Mouse (Mus musculus) mature B cell (primary cell): ENCODE measurements around the gene Pklr.

ENCODE experiments used
- in situ Hi-C: fragments of 300-500 bp; cut with MboI; formaldehyde crosslinking; loops from 2 replicates; pipeline ENCODE4 v1.14.3; 2019

Gene Pklr

DNA sequence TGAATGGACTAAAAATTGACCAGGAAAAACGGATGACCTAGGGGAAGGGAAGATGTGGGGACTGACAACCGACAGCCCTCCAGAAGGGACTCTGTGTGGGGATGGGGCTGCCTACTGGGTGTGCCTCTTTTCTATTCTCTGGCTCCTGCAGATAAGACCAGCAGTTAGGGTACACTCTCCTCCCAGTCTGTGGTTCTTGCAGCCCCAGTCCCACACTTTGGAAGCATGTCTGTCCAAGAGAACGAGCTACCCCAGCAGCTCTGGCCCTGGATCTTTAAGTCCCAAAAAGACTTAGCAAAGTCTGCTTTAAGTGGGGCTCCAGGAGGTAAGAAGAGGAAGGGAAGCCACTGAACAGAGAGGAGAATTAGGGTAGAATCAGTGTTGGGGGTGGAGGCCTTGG lies at the start of gene Pklr:
Gene Pklr (plus strand): TSS at position 185 of the 400 bp plus-strand sequence.
- in situ Hi-C loops = no loop called here

GRCm38 (mm10) chr3:89087338-89088110 lies 48.4 kb upstream of the Pklr start:
- in situ Hi-C loops = no loop called here

DNA sequence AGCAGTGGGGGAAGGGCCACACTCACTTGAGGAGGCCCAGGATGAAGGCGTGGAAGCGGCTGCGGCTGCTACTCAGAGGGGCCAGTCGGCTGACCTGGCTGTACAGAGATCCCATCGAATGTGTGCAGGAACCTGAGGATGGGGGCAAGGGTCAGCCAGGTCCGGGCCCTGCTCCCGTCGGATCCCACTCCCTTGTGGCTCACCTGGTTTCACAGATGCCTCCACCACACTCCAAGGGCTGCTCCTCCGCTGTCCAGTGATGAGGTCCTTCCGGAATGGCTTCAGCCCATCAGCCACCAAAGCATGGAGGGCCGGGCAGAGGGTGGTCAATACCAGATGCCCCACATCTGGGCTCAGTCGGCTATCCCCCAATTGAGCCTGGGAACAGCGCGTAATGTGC lies 47.0 kb upstream of the Pklr start:
- in situ Hi-C loops = no loop called here

GRCm38 (mm10) chr3:89089882-89090591 lies 45.9 kb upstream of the Pklr start:
- in situ Hi-C loops = no loop called here

DNA sequence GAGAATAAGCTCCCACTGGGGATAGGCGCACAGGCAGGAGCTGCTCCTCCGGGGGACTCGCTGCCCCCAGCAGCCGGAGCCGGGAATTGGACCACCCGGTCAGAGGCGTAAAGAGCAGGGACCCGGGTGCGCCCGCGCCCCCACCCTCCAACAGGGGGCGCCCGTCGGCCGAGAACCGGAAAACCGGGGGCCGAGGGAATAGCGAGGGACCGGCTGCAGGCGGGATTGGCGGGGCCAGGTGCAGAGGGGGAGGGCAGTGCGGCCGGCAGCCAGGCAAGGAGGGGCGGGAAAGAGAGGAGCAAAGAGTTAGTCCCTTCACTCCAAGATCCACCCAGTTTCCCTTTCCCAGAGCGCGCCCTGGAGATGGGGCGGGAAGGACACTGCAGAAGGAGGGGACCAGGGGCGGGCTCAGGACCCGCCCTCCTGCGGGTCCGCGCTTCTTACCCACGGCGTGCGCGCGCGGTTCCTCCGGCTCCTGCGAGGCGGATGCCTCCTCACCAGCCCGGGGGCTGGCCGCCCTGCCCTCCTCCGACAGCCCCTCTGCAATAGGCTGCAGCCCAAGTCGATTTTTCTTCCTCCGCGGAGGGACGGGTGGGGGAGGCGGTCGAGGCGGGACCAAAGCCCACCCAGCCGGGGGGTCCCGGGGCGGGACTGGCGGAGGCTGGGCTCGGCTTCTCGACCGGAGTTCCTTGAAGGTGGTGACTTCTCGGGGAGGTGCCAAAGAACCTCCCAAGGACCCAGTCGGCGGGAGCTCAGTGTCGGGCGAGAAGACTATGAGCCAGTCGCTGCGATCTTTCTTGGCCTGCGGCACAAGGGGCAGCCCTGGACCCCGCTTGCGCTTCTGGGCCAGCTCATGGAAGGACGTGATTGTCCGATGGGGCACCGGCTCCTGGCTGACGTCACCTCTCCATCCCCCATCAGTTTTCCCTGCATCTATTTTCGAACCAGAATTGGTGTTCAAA lies 45.0 kb upstream of the Pklr start:
- in situ Hi-C loops = no loop called here

DNA sequence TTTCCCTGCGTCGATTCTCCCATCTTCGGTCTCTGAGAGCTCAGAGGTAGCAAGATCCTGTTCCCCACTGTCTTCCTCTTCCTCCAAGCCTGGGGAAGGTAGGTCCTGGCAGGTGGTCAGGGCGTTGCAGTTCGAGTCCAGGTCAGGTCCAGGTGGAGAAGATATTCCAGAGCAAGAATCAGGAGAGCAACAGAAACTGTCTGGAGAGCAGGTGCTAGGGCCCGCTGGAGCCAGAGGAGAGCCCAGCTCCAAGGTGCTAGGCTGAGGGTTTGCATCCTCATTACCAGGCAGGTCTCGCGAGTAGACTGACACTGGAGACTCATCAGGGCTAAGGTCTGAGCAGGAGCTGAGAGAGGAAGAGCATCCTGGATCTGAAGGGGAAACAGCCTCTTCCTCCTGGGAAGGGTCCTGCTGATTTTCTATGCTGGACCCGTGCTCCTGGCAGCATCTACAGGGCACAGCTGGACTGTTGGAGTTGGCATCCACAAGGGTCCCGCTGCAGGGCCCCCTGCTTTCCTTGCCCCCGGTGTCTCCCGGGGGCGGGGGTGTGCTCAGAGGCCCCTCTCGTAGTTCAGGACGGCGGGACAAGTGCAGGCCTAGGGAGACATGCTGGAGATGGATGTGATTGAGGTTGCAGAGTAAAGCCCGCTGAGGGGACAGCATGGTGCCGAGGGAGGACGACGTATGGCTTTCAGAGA lies 44.0 kb upstream of the Pklr start:
- in situ Hi-C loops = no loop called here

- in situ Hi-C loops = no loop called here
These were observed 43.3 kb upstream of the Pklr start for GRCm38 (mm10) chr3:89092509-89093090.

GRCm38 (mm10) chr3:89093175-89093574 lies 42.8 kb upstream of the Pklr start, which contains the start of gene Rusc1:
Gene Rusc1 (minus strand): TSS chr3:89093311.
- in situ Hi-C loops = no loop called here

DNA sequence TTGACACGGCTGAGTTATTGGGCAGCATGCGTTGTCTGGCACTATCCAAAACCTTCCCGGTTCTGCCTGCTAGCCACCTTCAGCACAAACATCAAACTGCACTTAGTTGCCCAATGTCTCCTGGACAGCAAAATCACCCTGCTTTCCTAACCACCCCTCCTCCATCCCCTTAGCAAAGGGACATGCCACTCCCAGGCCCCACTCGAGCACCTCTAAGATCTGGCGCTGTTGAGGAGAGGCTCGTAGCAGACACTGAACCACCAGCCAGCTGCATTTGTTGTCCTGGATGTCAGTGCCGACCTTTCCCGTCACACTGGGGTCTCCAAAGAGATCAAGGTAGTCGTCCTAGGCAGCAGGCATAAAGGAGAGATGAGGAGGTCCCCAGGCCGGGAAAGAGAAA lies 41.9 kb upstream of the Pklr start:
- in situ Hi-C loops = no loop called here

DNA sequence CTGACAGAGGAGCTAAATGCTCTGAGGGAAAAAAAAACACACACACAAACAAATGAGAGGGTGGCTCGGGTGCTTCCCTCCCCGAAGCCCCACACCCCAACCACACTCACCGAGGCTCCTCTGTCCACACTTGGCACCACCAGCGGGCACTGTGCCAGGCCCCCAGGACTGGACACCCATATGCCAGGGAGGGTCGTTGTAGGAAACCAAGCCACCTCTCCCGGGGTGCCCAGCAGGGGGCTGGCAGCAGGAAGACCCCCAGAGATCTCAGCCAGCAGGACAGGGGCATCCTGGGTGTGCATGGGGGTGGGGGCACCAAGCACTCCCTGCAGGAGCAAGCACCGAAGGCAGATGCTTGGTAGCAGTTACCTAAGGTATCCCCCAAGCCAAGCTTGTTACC lies 35.1 kb upstream of the Pklr start, which contains the start of gene Gm43738:
Gene Gm43738 (minus strand): TSS at position 289 of the 400 bp plus-strand sequence.
- in situ Hi-C loops = no loop called here

- in situ Hi-C loops = no loop called here
These were observed 34.5 kb upstream of the Pklr start for GRCm38 (mm10) chr3:89101459-89101811.

DNA sequence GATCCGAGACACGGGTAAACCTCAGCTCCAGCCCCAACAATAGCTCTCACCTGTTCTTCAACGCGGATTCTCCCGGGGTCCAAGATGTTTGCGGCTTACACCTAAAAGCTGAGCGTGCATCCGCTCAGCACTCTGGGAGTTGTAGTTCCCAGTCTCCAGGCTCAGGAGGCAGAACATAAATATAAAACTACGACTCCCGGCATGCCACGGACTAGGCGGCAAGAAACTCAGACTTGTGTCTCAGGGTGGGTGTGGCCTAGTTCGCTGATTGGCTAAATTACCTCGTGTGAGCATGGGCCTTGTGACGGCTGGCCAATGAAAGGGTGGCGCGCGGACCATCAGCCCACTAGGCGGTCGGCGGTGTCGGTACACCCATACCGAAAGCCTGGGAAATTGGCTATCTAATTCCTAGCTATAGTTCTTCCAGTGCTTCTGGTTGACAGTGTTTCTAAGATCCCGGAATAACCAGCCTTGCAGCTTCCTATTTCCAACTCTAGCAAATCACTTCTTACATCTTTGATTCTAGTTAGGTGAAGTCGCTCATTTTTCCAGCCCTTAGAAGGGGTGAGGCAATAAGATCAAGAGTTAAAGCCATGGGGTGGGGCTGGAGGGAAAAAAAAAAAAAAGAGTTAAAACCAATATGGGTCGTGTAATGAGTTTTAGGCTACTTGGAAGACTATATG lies 34.0 kb upstream of the Pklr start, which contains the start of gene Fdps:
Gene Fdps (minus strand): TSS at position 148 of the 683 bp plus-strand sequence.
- in situ Hi-C loops = no loop called here

GRCm38 (mm10) chr3:89102495-89103290 lies 33.2 kb upstream of the Pklr start:
- in situ Hi-C loops = no loop called here

DNA sequence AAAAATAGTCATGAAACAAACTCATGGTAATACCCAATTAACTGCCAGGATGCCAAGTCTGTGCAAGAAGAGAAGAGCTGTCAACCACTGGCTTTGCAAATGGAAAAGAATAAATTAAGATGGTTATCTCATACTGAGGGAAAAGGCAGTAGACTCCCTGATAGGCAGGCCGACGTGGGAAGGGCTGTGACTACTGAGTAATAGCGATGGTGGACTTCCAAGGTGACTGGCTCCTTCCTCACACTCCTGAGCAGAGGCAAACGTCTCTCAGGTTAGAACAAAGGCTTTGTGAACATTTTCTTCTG lies 32.7 kb upstream of the Pklr start:
- in situ Hi-C loops = no loop called here

DNA sequence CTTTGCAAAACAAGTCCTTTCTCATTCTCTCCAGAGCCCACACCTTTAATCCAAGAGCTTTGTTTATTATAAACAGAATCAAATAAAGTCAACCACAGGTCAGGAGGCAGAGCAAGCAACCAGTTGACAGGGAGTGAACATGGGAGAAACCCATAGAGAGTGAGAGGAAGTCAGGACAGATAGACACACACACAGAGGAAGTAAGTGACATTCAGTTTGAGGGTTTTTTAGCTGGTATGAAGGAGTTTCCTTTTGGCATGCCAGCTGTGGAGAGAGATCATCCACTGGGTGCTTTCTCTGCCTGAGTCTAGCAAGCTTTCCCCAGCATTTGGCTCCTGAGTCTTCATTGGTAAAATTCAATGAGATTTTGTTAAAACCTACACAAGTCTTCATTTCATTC lies 29.1 kb upstream of the Pklr start:
- in situ Hi-C loops = no loop called here

DNA sequence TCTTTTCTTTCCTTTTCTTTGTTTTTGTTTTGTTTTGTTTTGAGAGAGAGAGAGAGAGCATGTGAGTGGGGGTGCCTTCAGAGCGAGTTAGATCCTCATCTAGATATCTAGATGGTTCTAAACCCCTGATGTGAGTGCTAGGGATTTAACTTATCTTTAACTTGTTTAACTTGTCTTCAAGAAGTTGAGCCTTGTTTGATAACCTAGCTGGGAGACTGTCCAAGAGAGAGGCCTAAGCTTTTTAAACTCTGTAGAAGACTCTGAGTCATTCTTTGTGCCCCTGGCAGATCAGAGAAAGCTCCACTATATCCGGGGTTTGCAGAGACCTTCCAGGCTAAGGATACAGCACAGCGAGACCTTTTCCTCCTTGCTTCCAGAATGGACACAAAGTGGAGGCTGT lies 28.4 kb upstream of the Pklr start:
- in situ Hi-C loops = no loop called here

DNA sequence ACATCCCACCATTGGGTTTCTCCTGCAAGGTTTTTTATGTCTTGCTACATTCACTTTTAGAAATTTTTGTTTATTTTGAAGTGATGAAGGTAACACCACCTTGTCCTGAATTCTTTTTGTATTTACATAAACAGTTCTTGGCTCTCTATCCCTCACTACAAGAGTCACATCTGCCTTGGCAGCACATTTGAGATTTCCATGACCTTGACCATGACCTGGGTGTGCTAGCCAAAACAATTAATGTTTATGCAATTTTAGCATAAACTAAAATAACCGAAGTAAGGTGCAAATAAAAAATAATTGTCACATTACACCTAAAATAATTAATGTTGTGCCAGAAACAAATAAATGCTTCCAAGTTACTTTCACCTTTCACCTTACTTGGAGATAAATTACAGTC lies 27.8 kb upstream of the Pklr start:
- in situ Hi-C loops = no loop called here

DNA sequence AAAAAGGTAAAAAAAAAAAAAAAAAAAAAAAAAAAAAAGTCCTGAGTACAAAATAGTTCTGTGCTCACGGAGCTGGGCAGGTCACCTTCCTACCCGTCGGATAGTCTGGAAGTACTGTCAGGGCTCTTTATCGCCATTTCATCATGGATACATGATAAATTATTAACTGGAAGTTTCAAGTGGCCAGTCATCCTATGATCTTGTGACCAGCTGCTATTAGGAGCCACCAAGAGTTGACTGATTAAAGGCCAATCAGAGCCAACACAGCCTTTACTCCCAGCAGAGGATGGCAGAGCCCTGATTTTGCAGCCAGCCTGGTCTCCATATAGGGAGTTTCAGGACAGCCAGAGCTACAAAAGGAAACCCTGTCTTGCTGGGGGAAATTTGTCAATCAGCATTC lies 22.9 kb upstream of the Pklr start:
- in situ Hi-C loops = no loop called here

GRCm38 (mm10) chr3:89115522-89115921 lies 20.4 kb upstream of the Pklr start:
- in situ Hi-C loops = no loop called here

GRCm38 (mm10) chr3:89123313-89123712 lies 12.6 kb upstream of the Pklr start:
- in situ Hi-C loops = no loop called here
